Mouse (Mus musculus): Measurements from ENCODE around the gene Il4. TPM values are rescaled to one million over a fixed set of nuclear protein-coding genes. Genes with fewer than 3 reads are reported as not detected.

Gene Il4
- polyA plus RNA-seq, 1 experiment from 2014 or later, result 3.1 TPM

GRCm38 (mm10) chr11:53644017-53644416 lies 25.5 kb upstream of the Il4 start:
- H3K4me3 ChIP-seq (ENCODE audit: low read depth, low read length), result no peak overlapping the region
- no peaks in the 10 kb centered on the region for H3K27me3 ChIP-seq (ENCODE audit: control insufficient read depth, insufficient read depth, low read length)
- no peak overlapping the region for H3K27ac ChIP-seq (ENCODE audit: low read depth, low read length)
- H3K9ac ChIP-seq (ENCODE audit: low read length), result no peak overlapping the region
- ATAC-seq (ENCODE audit: low FRiP score), result no peak
- no peak overlapping the region for H3K4me2 ChIP-seq
- WGBS, result 77% methylated on average over 5 of the region's 5 CpGs
- H3K36me3 ChIP-seq (ENCODE audit: control insufficient read depth, insufficient read depth, low read length), result no peaks in the 10 kb centered on the region
- no peaks in the 10 kb centered on the region for H3K9me3 ChIP-seq (ENCODE audit: control insufficient read depth, low read length)
- no peak for DNase-seq (ENCODE audit: low spot score, missing footprints)
- H3K4me1 ChIP-seq (ENCODE audit: control insufficient read depth, insufficient read depth, low read length), result no peaks in the 10 kb centered on the region

GRCm38 (mm10) chr11:53642744-53643279 lies 24.3 kb upstream of the Il4 start:
- WGBS, result 81% methylated on average over 12 of the region's 12 CpGs
- no peaks in the 10 kb centered on the region for H3K27me3 ChIP-seq (ENCODE audit: control insufficient read depth, insufficient read depth, low read length)
- H3K4me2 ChIP-seq, result no peak overlapping the region
- no peak overlapping the region for H3K27ac ChIP-seq (ENCODE audit: low read depth, low read length)
- no peaks in the 10 kb centered on the region for H3K36me3 ChIP-seq (ENCODE audit: control insufficient read depth, insufficient read depth, low read length)
- no peak overlapping the region for H3K4me3 ChIP-seq (ENCODE audit: low read depth, low read length)
- DNase-seq (ENCODE audit: low spot score, missing footprints) (no peak), ATAC-seq (ENCODE audit: low FRiP score) (no peak)
- H3K9me3 ChIP-seq (ENCODE audit: control insufficient read depth, low read length), result no peaks in the 10 kb centered on the region
- H3K4me1 ChIP-seq (ENCODE audit: control insufficient read depth, insufficient read depth, low read length), result no peaks in the 10 kb centered on the region
- no peak overlapping the region for H3K9ac ChIP-seq (ENCODE audit: low read length)

- Histone ChIP-seq H3K9ac (ENCODE audit: low read length) (no peak overlapping the region), H3K4me3 (ENCODE audit: low read depth, low read length) (no peak overlapping the region), H3K4me2 (no peak overlapping the region), H3K4me1 (ENCODE audit: control insufficient read depth, insufficient read depth, low read length) (peaks cover 4% of the 10 kb centered on the region), H3K9me3 (ENCODE audit: control insufficient read depth, low read length) (no peaks in the 10 kb centered on the region), H3K27me3 (ENCODE audit: control insufficient read depth, insufficient read depth, low read length) (peaks cover 19% of the 10 kb centered on the region), H3K27ac (ENCODE audit: low read depth, low read length) (no peak overlapping the region), H3K36me3 (ENCODE audit: control insufficient read depth, insufficient read depth, low read length) (no peaks in the 10 kb centered on the region)
- WGBS, result 84% methylated on average over 10 of the region's 10 CpGs
- no peak for ATAC-seq (ENCODE audit: low FRiP score)
- DNase-seq (ENCODE audit: low spot score, missing footprints), result no peak
Measured at GRCm38 (mm10) chr11:53637803-53638260, 19.4 kb upstream of the Il4 start.

- no peak overlapping the region for H3K4me3 ChIP-seq (ENCODE audit: low read depth, low read length)
- no peak overlapping the region for H3K9ac ChIP-seq (ENCODE audit: low read length)
- no peak overlapping the region for H3K4me2 ChIP-seq
- H3K4me1 ChIP-seq (ENCODE audit: control insufficient read depth, insufficient read depth, low read length), result peaks cover 4% of the 10 kb centered on the region
- ATAC-seq (ENCODE audit: low FRiP score) (no peak), DNase-seq (ENCODE audit: low spot score, missing footprints) (peak; percentile 91)
- no peaks in the 10 kb centered on the region for H3K9me3 ChIP-seq (ENCODE audit: control insufficient read depth, low read length)
- H3K27me3 ChIP-seq (ENCODE audit: control insufficient read depth, insufficient read depth, low read length), result peaks cover 19% of the 10 kb centered on the region
- WGBS, result 25% methylated on average over 21 of the region's 21 CpGs
- H3K27ac ChIP-seq (ENCODE audit: low read depth, low read length), result no peak overlapping the region
- H3K36me3 ChIP-seq (ENCODE audit: control insufficient read depth, insufficient read depth, low read length), result no peaks in the 10 kb centered on the region
Measured at GRCm38 (mm10) chr11:53637046-53637802, 18.8 kb upstream of the Il4 start.

GRCm38 (mm10) chr11:53636183-53636646 lies 17.7 kb upstream of the Il4 start:
- no peaks in the 10 kb centered on the region for H3K9me3 ChIP-seq (ENCODE audit: control insufficient read depth, low read length)
- H3K27ac ChIP-seq (ENCODE audit: low read depth, low read length), result no peak overlapping the region

GRCm38 (mm10) chr11:53635590-53636182 lies 17.2 kb upstream of the Il4 start:
- Histone ChIP-seq H3K4me2 (peak overlapping the region; percentile 65), H3K4me1 (ENCODE audit: control insufficient read depth, insufficient read depth, low read length) (peaks cover 4% of the 10 kb centered on the region), H3K27ac (ENCODE audit: low read depth, low read length) (no peak overlapping the region), H3K27me3 (ENCODE audit: control insufficient read depth, insufficient read depth, low read length) (peaks cover 19% of the 10 kb centered on the region), H3K4me3 (ENCODE audit: low read depth, low read length) (peak overlapping the region; percentile 28), H3K9me3 (ENCODE audit: control insufficient read depth, low read length) (no peaks in the 10 kb centered on the region), H3K9ac (ENCODE audit: low read length) (peak overlapping the region; percentile 11; the same call in 1 of the 2 replicates), H3K36me3 (ENCODE audit: control insufficient read depth, insufficient read depth, low read length) (no peaks in the 10 kb centered on the region)
- no peak for ATAC-seq (ENCODE audit: low FRiP score)
- WGBS, result 39% methylated on average over 9 of the region's 9 CpGs
- no peak for DNase-seq (ENCODE audit: low spot score, missing footprints)

More at GRCm38 (mm10) chr11:53636183-53636646, 17.7 kb upstream of the Il4 start:
- DNase-seq (ENCODE audit: low spot score, missing footprints) (peak; percentile 88), ATAC-seq (ENCODE audit: low FRiP score) (no peak)
- Histone ChIP-seq H3K4me1 (ENCODE audit: control insufficient read depth, insufficient read depth, low read length) (peaks cover 4% of the 10 kb centered on the region), H3K4me3 (ENCODE audit: low read depth, low read length) (peak overlapping the region; percentile 28), H3K27me3 (ENCODE audit: control insufficient read depth, insufficient read depth, low read length) (peaks cover 19% of the 10 kb centered on the region), H3K4me2 (peak overlapping the region; percentile 65), H3K9ac (ENCODE audit: low read length) (peak overlapping the region; percentile 11; the same call in 1 of the 2 replicates), H3K36me3 (ENCODE audit: control insufficient read depth, insufficient read depth, low read length) (no peaks in the 10 kb centered on the region)
- 2% methylated on average over 40 of the region's 40 CpGs for WGBS

- no peak for ATAC-seq (ENCODE audit: low FRiP score)
- H3K9me3 ChIP-seq (ENCODE audit: control insufficient read depth, low read length), result no peaks in the 10 kb centered on the region
Measured at GRCm38 (mm10) chr11:53634556-53634955, 16.1 kb upstream of the Il4 start, which contains the start of gene Il13. Il13 (minus strand) TSS chr11:53634702.

GRCm38 (mm10) chr11:53633644-53634043 lies 15.2 kb upstream of the Il4 start:
- DNase-seq (ENCODE audit: low spot score, missing footprints) (no peak), ATAC-seq (ENCODE audit: low FRiP score) (no peak)
- Histone ChIP-seq H3K27ac (ENCODE audit: low read depth, low read length) (no peak overlapping the region), H3K4me3 (ENCODE audit: low read depth, low read length) (no peak overlapping the region), H3K36me3 (ENCODE audit: control insufficient read depth, insufficient read depth, low read length) (no peaks in the 10 kb centered on the region), H3K4me1 (ENCODE audit: control insufficient read depth, insufficient read depth, low read length) (peaks cover 4% of the 10 kb centered on the region), H3K9me3 (ENCODE audit: control insufficient read depth, low read length) (no peaks in the 10 kb centered on the region), H3K27me3 (ENCODE audit: control insufficient read depth, insufficient read depth, low read length) (peaks cover 19% of the 10 kb centered on the region), H3K9ac (ENCODE audit: low read length) (no peak overlapping the region), H3K4me2 (no peak overlapping the region)
- WGBS, result 94% methylated on average over 7 of the region's 7 CpGs

More at GRCm38 (mm10) chr11:53634556-53634955, 16.1 kb upstream of the Il4 start, which contains the start of gene Il13:
- DNase-seq (ENCODE audit: low spot score, missing footprints), result no peak
- Histone ChIP-seq H3K27ac (ENCODE audit: low read depth, low read length) (no peak within 1 kb of the TSS), H3K4me3 (ENCODE audit: low read depth, low read length) (no peak within 1 kb of the TSS), H3K4me2 (no peak within 1 kb of the TSS), H3K4me1 (ENCODE audit: control insufficient read depth, insufficient read depth, low read length) (peaks cover 4% of the 10 kb centered on the region), H3K27me3 (ENCODE audit: control insufficient read depth, insufficient read depth, low read length) (peaks cover 19% of the 10 kb centered on the region), H3K9ac (ENCODE audit: low read length) (no peak within 1 kb of the TSS), H3K36me3 (ENCODE audit: control insufficient read depth, insufficient read depth, low read length) (no peaks in the 10 kb centered on the region)
- WGBS, result 90% methylated on average over 8 of the region's 8 CpGs

Measured in midbrain, embryonic 11.5 days (tissue).